Mouse (Mus musculus): Measurements from ENCODE around the gene Zfp90. TPM values are rescaled to one million over a fixed set of nuclear protein-coding genes. Genes with fewer than 3 reads are reported as not detected.

Zfp90 gene
- 10 to 100 TPM; 39.3 to 39.8 TPM for total RNA-seq (2021)

- DNase-seq = peak; percentile 97
- intact Hi-C loops (cut with DNase I) = no loop called here
Observed at GRCm38 (mm10) chr8:106415182-106415971, at the start of gene Zfp90. TSS of gene Zfp90 (plus strand) at chr8:106415327.

- intact Hi-C loops (cut with DNase I) = no loop called here
- DNase-seq = peak; percentile 7
Observed at GRCm38 (mm10) chr8:106368501-106368900, 46.6 kb upstream of the Zfp90 start.

GRCm38 (mm10) chr8:106369069-106369468, 46.1 kb upstream of the Zfp90 start:
- intact Hi-C loops (cut with DNase I) = no loop called here

GRCm38 (mm10) chr8:106375957-106376356, 39.2 kb upstream of the Zfp90 start:
- intact Hi-C loops (cut with DNase I) = no loop called here
- DNase-seq = no peak

More at GRCm38 (mm10) chr8:106369069-106369468, 46.1 kb upstream of the Zfp90 start:
- DNase-seq = no peak

- DNase-seq = peak; percentile 84
- intact Hi-C loops (cut with DNase I) = no loop called here
Observed at GRCm38 (mm10) chr8:106376862-106377261, 38.3 kb upstream of the Zfp90 start.

GRCm38 (mm10) chr8:106378501-106379048, 36.6 kb upstream of the Zfp90 start:
- intact Hi-C loops (cut with DNase I) = no loop called here
- no peak for DNase-seq

GRCm38 (mm10) chr8:106379357-106379756, 35.8 kb upstream of the Zfp90 start:
- intact Hi-C loops (cut with DNase I) = no loop called here
- no peak for DNase-seq

GRCm38 (mm10) chr8:106381026-106381425, 34.1 kb upstream of the Zfp90 start:
- DNase-seq = no peak
- intact Hi-C loops (cut with DNase I) = no loop called here

GRCm38 (mm10) chr8:106387801-106388415, 27.2 kb upstream of the Zfp90 start:
- intact Hi-C loops (cut with DNase I) = no loop called here
- no peak for DNase-seq

GRCm38 (mm10) chr8:106394493-106394892, 20.6 kb upstream of the Zfp90 start:
- intact Hi-C loops (cut with DNase I) = loop anchor here (10.0 kb wide), 1 partner anchor 130 kb away; no protein-coding TSS in a partner anchor
- DNase-seq = no peak

GRCm38 (mm10) chr8:106399694-106400093, 15.4 kb upstream of the Zfp90 start:
- peak; percentile 77 for DNase-seq
- intact Hi-C loops (cut with DNase I) = loop anchor here (10.0 kb wide), 1 partner anchor 135 kb away; no protein-coding TSS in a partner anchor

- DNase-seq = no peak
- intact Hi-C loops (cut with DNase I) = no loop called here
Observed at GRCm38 (mm10) chr8:106400181-106400580, 14.9 kb upstream of the Zfp90 start.

- intact Hi-C loops (cut with DNase I) = no loop called here
- DNase-seq = peak; percentile 70
Observed at GRCm38 (mm10) chr8:106403246-106403933, 11.7 kb upstream of the Zfp90 start.

- DNase-seq = no peak
- intact Hi-C loops (cut with DNase I) = no loop called here
Observed at GRCm38 (mm10) chr8:106404825-106405224, 10.3 kb upstream of the Zfp90 start.

- intact Hi-C loops (cut with DNase I) = no loop called here
- peak; percentile 36 for DNase-seq
Observed at GRCm38 (mm10) chr8:106405810-106406209, 9.3 kb upstream of the Zfp90 start.

- DNase-seq = no peak
- intact Hi-C loops (cut with DNase I) = no loop called here
Observed at GRCm38 (mm10) chr8:106410055-106410454, 5.1 kb upstream of the Zfp90 start.

GRCm38 (mm10) chr8:106410564-106410963, 4.6 kb upstream of the Zfp90 start:
- DNase-seq = no peak
- intact Hi-C loops (cut with DNase I) = no loop called here

- intact Hi-C loops (cut with DNase I) = no loop called here
- DNase-seq = peak; percentile 57
Observed at GRCm38 (mm10) chr8:106411783-106412451, 3.2 kb upstream of the Zfp90 start.

- intact Hi-C loops (cut with DNase I) = no loop called here
- DNase-seq = no peak
Observed at GRCm38 (mm10) chr8:106417692-106418091, 2.6 kb downstream of the Zfp90 start.

GRCm38 (mm10) chr8:106431088-106431487, 16.0 kb downstream of the Zfp90 start:
- no peak for DNase-seq

More at GRCm38 (mm10) chr8:106431088-106431487, 16.0 kb downstream of the Zfp90 start:
- intact Hi-C loops (cut with DNase I) = loop anchor here (5.0 kb wide), 1 partner anchor 216 kb away; no protein-coding TSS in a partner anchor

All from left cerebral cortex, postnatal 4 days (tissue).